Mouse (Mus musculus) kidney, adult 2 months (tissue): ENCODE measurements at regions not wholly inside any gene's neighbourhood (a gene's known extent, or its start where the extent isn't known, plus 50 kb on each side); places are given as distances from the start of the nearest gene placed in this dataset.

Experiments
- CTCF ChIP-seq: fragments of 200-500 bp; conservative IDR thresholded peaks from 2 replicates; pipeline ENCODE4 v1.5.1; 2011; ENCODE audit warnings: low read depth, mild to moderate bottlenecking, control low read depth, low read length, moderate library complexity, mixed read lengths; ENCODE audit not compliant: insufficient read depth, insufficient read length
- POLR2A ChIP-seq: fragments of 200-500 bp; IDR thresholded peaks from one replicate; pipeline ENCODE4 v1.6.1; 2011; ENCODE audit warnings: low read depth, low read length, control low read depth

DNA sequence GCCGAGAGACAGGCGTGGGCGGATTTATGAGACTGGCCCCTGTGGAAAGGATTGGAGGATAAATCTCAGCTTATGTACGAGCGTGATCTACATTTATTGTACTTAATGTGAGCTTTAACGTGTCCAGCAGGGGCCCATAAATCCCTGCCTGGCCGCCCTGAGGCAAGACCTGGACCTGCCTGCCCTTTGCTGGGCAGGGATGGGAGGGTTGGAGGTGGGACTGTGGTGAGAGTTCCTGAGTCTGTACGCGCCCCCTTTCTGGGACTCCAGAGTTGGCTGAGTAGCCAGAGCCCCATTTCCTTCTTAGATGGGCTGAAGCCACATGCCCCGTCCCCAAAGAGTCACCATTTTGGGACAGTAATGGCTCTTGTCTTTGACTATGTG, 69.7 kb upstream of the Zbtb40 start:
- no peak for TF ChIP-seq POLR2A
- no peak for TF ChIP-seq CTCF
